Mouse (Mus musculus) CH12.LX (cell line): Measurements from ENCODE around the gene Ubash3a. TPM values are rescaled to one million over a fixed set of nuclear protein-coding genes. Genes with fewer than 3 reads are reported as not detected.

Experiments
- DNase-seq: peaks from one replicate; pipeline ENCODE4 v3.0.0-alpha.2; 2013; ENCODE audit errors: extremely low read depth
- H3K27ac ChIP-seq: 2 replicates; pipeline ENCODE4 v1.5.1; 2012; ENCODE audit warnings: low read depth, mild to moderate bottlenecking, control low read depth, moderate library complexity; ENCODE audit not compliant: insufficient read depth
- H3K27me3 ChIP-seq: replicated peaks from 2 replicates; pipeline ENCODE3; 2012; ENCODE audit warnings: inconsistent platforms
- H3K36me3 ChIP-seq, 2 experiments: replicated peaks in 1 of 2; 2 replicates each; pipeline versions ENCODE3 to v1.6.1; 2012; ENCODE audit warnings: inconsistent platforms in 1 of 2, low read length in 1 of 2, mild to moderate bottlenecking in 1 of 2, mixed read lengths in 1 of 2, moderate library complexity in 1 of 2; ENCODE audit not compliant: control insufficient read depth in 1 of 2, insufficient read depth in 1 of 2
- H3K4me1 ChIP-seq, 2 experiments: 2 replicates each; pipeline ENCODE4 v1.6.1; 2012; ENCODE audit warnings: inconsistent platforms in 1 of 2, moderate library complexity in 1 of 2; ENCODE audit not compliant: insufficient read depth in 2 of 2, control insufficient read depth in 1 of 2
- H3K4me2 ChIP-seq: 2 replicates; pipeline ENCODE4 v1.6.1; 2012; ENCODE audit warnings: low read depth, mild to moderate bottlenecking, control low read depth; ENCODE audit not compliant: poor library complexity, insufficient read depth, severe bottlenecking
- H3K4me3 ChIP-seq, 3 experiments: fragments of 150-350 bp in 1 of 3; sonication (generic) in 1 of 3; replicated peaks in 1 of 3; 2 replicates each; pipeline versions ENCODE3 to v1.5.1; 2011 to 2012; ENCODE audit warnings: low read depth in 2 of 3, low read length in 2 of 3, mild to moderate bottlenecking in 2 of 3, moderate library complexity in 2 of 3, control low read depth in 1 of 3, improper control_type of control experiment in 1 of 3, inconsistent platforms in 1 of 3, mixed read lengths in 1 of 3; ENCODE audit not compliant: poor library complexity in 1 of 3
- H3K79me2 ChIP-seq: replicated peaks from 2 replicates; pipeline ENCODE4 v1.6.1; 2012; ENCODE audit warnings: mild to moderate bottlenecking, moderate library complexity; ENCODE audit not compliant: control insufficient read depth, poor library complexity, insufficient read depth, severe bottlenecking; ENCODE audit errors: extremely low read depth
- H3K9ac ChIP-seq: 2 replicates; pipeline ENCODE4 v1.6.1; 2012; ENCODE audit warnings: low read depth, mild to moderate bottlenecking, control low read depth, moderate library complexity; ENCODE audit not compliant: insufficient read depth
- H3K9me3 ChIP-seq: replicated peaks from 2 replicates; pipeline ENCODE3; 2012; ENCODE audit warnings: low read length, inconsistent platforms, mixed read lengths
- BHLHE40 ChIP-seq: IDR thresholded peaks from 2 replicates; pipeline ENCODE4 v1.6.1; 2011; ENCODE audit warnings: mild to moderate bottlenecking, low read depth, low read length, improper control_type of control experiment
- CHD1 ChIP-seq: IDR thresholded peaks from 2 replicates; pipeline ENCODE4 v1.6.1; 2012; ENCODE audit warnings: low read depth, low read length, improper control_type of control experiment, inconsistent platforms
- CHD2 ChIP-seq: IDR thresholded peaks from 2 replicates; pipeline ENCODE4 v1.6.1; 2011; ENCODE audit warnings: low read length, improper control_type of control experiment
- CTCF ChIP-seq, 2 experiments: IDR thresholded peaks in 1 of 2; conservative IDR thresholded peaks in 1 of 2; 2 replicates each; pipeline ENCODE4 v1.5.1; 2011 to 2012; ENCODE audit warnings: low read depth in 2 of 2, low read length in 2 of 2, improper control_type of control experiment in 1 of 2, inconsistent platforms in 1 of 2, mild to moderate bottlenecking in 1 of 2, moderate library complexity in 1 of 2
- E2F4 ChIP-seq: IDR thresholded peaks from 2 replicates; pipeline ENCODE4 v1.6.1; 2011; ENCODE audit warnings: low read depth, low read length, improper control_type of control experiment; ENCODE audit not compliant: insufficient replicate concordance
- ELF1 ChIP-seq: IDR thresholded peaks from 2 replicates; pipeline ENCODE4 v1.6.1; 2014; ENCODE audit warnings: low read depth, mild to moderate bottlenecking, inconsistent platforms, low read length, improper control_type of control experiment
- EP300 ChIP-seq: IDR thresholded peaks from 2 replicates; pipeline ENCODE4 v1.6.1; 2011; ENCODE audit warnings: low read length, improper control_type of control experiment
- ETS1 ChIP-seq: conservative IDR thresholded peaks from 2 replicates; pipeline ENCODE4 v1.6.1; 2012; ENCODE audit warnings: low read depth, mild to moderate bottlenecking, inconsistent platforms, low read length, improper control_type of control experiment, moderate library complexity
- GABPA ChIP-seq: IDR thresholded peaks from 2 replicates; pipeline ENCODE4 v1.6.1; 2012; ENCODE audit warnings: low read depth, low read length, improper control_type of control experiment, inconsistent platforms; ENCODE audit not compliant: insufficient replicate concordance
- HCFC1 ChIP-seq: IDR thresholded peaks from 2 replicates; pipeline ENCODE4 v1.6.1; 2012; ENCODE audit warnings: low read depth, mild to moderate bottlenecking, inconsistent platforms, low read length, improper control_type of control experiment
- IRF4 ChIP-seq: IDR thresholded peaks from 2 replicates; pipeline ENCODE4 v1.6.1; 2014; ENCODE audit warnings: low read depth, mild to moderate bottlenecking, inconsistent platforms, low read length, improper control_type of control experiment
- JUN ChIP-seq: IDR thresholded peaks from 2 replicates; pipeline ENCODE4 v1.6.1; 2011; ENCODE audit warnings: low read depth, mild to moderate bottlenecking, low read length, improper control_type of control experiment, moderate library complexity; ENCODE audit not compliant: insufficient read depth
- JUND ChIP-seq: conservative IDR thresholded peaks from 2 replicates; pipeline ENCODE4 v1.6.1; 2011; ENCODE audit warnings: low read depth, low read length, improper control_type of control experiment
- KAT2A ChIP-seq: IDR thresholded peaks from 2 replicates; pipeline ENCODE4 v1.6.1; 2012; ENCODE audit warnings: low read length, improper control_type of control experiment, inconsistent platforms; ENCODE audit not compliant: insufficient replicate concordance
- MAFK ChIP-seq: IDR thresholded peaks from 2 replicates; pipeline ENCODE4 v1.6.1; 2011; ENCODE audit warnings: low read length, improper control_type of control experiment; ENCODE audit not compliant: insufficient replicate concordance
- MAX ChIP-seq: IDR thresholded peaks from 2 replicates; pipeline ENCODE4 v1.6.1; 2011; ENCODE audit warnings: low read length, improper control_type of control experiment
- MAZ ChIP-seq: IDR thresholded peaks from 2 replicates; pipeline ENCODE4 v1.6.1; 2012; ENCODE audit warnings: low read depth, mild to moderate bottlenecking, inconsistent platforms, low read length, improper control_type of control experiment, moderate library complexity
- MEF2A ChIP-seq: IDR thresholded peaks from 2 replicates; pipeline ENCODE4 v1.6.1; 2014; ENCODE audit warnings: low read depth, mild to moderate bottlenecking, inconsistent platforms, low read length, improper control_type of control experiment, borderline replicate concordance
- MXI1 ChIP-seq: IDR thresholded peaks from 2 replicates; pipeline ENCODE4 v1.6.1; 2011; ENCODE audit warnings: mild to moderate bottlenecking, low read depth, low read length, improper control_type of control experiment
- MYC ChIP-seq: IDR thresholded peaks from 2 replicates; pipeline ENCODE4 v1.6.1; 2011; ENCODE audit warnings: low read depth, mild to moderate bottlenecking, improper control_type of control experiment, low read length
- NELFE ChIP-seq: IDR thresholded peaks from 2 replicates; pipeline ENCODE4 v1.6.1; 2011; ENCODE audit warnings: low read depth, low read length, improper control_type of control experiment
- NRF1 ChIP-seq: IDR thresholded peaks from 2 replicates; pipeline ENCODE4 v1.6.1; 2014; ENCODE audit warnings: low read depth, mild to moderate bottlenecking, inconsistent platforms, low read length, improper control_type of control experiment, moderate library complexity
- PAX5 ChIP-seq: IDR thresholded peaks from 2 replicates; pipeline ENCODE4 v1.6.1; 2012; ENCODE audit warnings: low read length, inconsistent platforms, mixed read lengths
- POLR2A ChIP-seq: IDR thresholded peaks from 2 replicates; pipeline ENCODE4 v1.6.1; 2011; ENCODE audit warnings: low read depth, mild to moderate bottlenecking, improper control_type of control experiment, low read length
- POLR2AphosphoS2 ChIP-seq: IDR thresholded peaks from 2 replicates; pipeline ENCODE4 v1.6.1; 2011; ENCODE audit warnings: low read depth, low read length, improper control_type of control experiment
- RAD21 ChIP-seq: IDR thresholded peaks from 2 replicates; pipeline ENCODE4 v1.6.1; 2011; ENCODE audit warnings: low read depth, mild to moderate bottlenecking, low read length, improper control_type of control experiment, moderate library complexity
- RCOR1 ChIP-seq: conservative IDR thresholded peaks from 2 replicates; pipeline ENCODE4 v1.6.1; 2012; ENCODE audit warnings: low read depth, mild to moderate bottlenecking, inconsistent platforms, low read length, improper control_type of control experiment
- SIN3A ChIP-seq: IDR thresholded peaks from 2 replicates; pipeline ENCODE4 v1.6.1; 2012; ENCODE audit warnings: low read length, improper control_type of control experiment, inconsistent platforms
- SMC3 ChIP-seq: IDR thresholded peaks from 2 replicates; pipeline ENCODE4 v1.6.1; 2011; ENCODE audit warnings: low read depth, low read length, improper control_type of control experiment
- TBP ChIP-seq: conservative IDR thresholded peaks from 2 replicates; pipeline ENCODE4 v1.6.1; 2011; ENCODE audit warnings: low read depth, low read length, improper control_type of control experiment
- TCF12 ChIP-seq: IDR thresholded peaks from 2 replicates; pipeline ENCODE4 v1.6.1; 2014; ENCODE audit warnings: low read depth, mild to moderate bottlenecking, inconsistent platforms, low read length, improper control_type of control experiment
- UBTF ChIP-seq: IDR thresholded peaks from 2 replicates; pipeline ENCODE4 v1.6.1; 2012; ENCODE audit warnings: low read depth, mild to moderate bottlenecking, inconsistent platforms, low read length, improper control_type of control experiment, moderate library complexity
- USF1 ChIP-seq: IDR thresholded peaks from 2 replicates; pipeline ENCODE4 v1.6.1; 2014; ENCODE audit warnings: low read depth, mild to moderate bottlenecking, inconsistent platforms, low read length, improper control_type of control experiment
- USF2 ChIP-seq: conservative IDR thresholded peaks from 2 replicates; pipeline ENCODE4 v1.6.1; 2011; ENCODE audit warnings: low read depth, low read length, improper control_type of control experiment
- ZC3H11A ChIP-seq: IDR thresholded peaks from 2 replicates; pipeline ENCODE4 v1.6.1; 2012; ENCODE audit warnings: low read depth, mild to moderate bottlenecking, inconsistent platforms, low read length, improper control_type of control experiment
- ZKSCAN1 ChIP-seq: IDR thresholded peaks from 2 replicates; pipeline ENCODE4 v1.6.1; 2012; ENCODE audit warnings: low read depth, inconsistent platforms, low read length, improper control_type of control experiment, borderline replicate concordance
- ZMIZ1 ChIP-seq: IDR thresholded peaks from 2 replicates; pipeline ENCODE4 v1.6.1; 2012; ENCODE audit warnings: low read depth, mild to moderate bottlenecking, inconsistent platforms, low read length, improper control_type of control experiment
- ZNF384 ChIP-seq: IDR thresholded peaks from 2 replicates; pipeline ENCODE4 v1.6.1; 2012; ENCODE audit warnings: low read depth, low read length, improper control_type of control experiment, inconsistent platforms
- dilution Hi-C: fragments of 300-500 bp; cut with MboI; formaldehyde crosslinking; loops from 2 replicates; pipeline ENCODE4 v1.14.3; 2020; ENCODE audit warnings: low sequenced_read_pairs; ENCODE audit not compliant: extremely low pct_unique_long_range_greater_than_20kb, extremely low pct_ligation_motif_present
- in situ Hi-C: fragments of 300-500 bp; cut with MboI; formaldehyde crosslinking; loops from 3 replicates; pipeline ENCODE4 v1.14.3; 2019; ENCODE audit warnings: low sequenced_read_pairs, low pct_ligation_motif_present, low pct_unique_long_range_greater_than_20kb, mixed read lengths
- polyA plus RNA-seq: library from polyadenylated mRNA; unstranded; fragments of >175 nt; gene quantifications from 2 replicates; pipeline ENCODE4 v1.2.1, GENCODE M21; 2012; ENCODE audit warnings: low read depth; ENCODE audit not compliant: insufficient read length
- total RNA-seq, 2 experiments: library from RNA; depleted of rRNA; stranded (reverse); fragments of 300-350 nt in 1 of 2; fragments of >200 nt in 1 of 2; gene quantifications; 2 replicates each; pipeline ENCODE4 v1.2.3; 2012 to 2014

Gene Ubash3a
- total and polyA plus RNA-seq, 3 experiments: 0.08 to 0.17 TPM; not detected in 1

- H3K36me3 ChIP-seq: no peaks in the 10 kb centered on the region
- peaks cover 12% of the 10 kb centered on the region for H3K9me3 ChIP-seq
- no peak overlapping the region for H3K9ac ChIP-seq
- TF ChIP-seq USF2 (no peak), RCOR1 (peak; percentile 58; the same call in 1 of the 2 replicates), UBTF (no peak), ZNF384 (no peak), BHLHE40 (0 out of 2 replicates have a peak, but pooled peaks have one; percentile 51), NELFE (no peak), IRF4 (peak; percentile 43), SIN3A (no peak), ELF1 (0 out of 2 replicates have a peak, but pooled peaks have one; percentile 11), RAD21 (no peak), MAZ (0 out of 2 replicates have a peak, but pooled peaks have one; percentile 61), MAFK (0 out of 2 replicates have a peak, but pooled peaks have one; percentile 34), MXI1 (no peak), POLR2A (no peak), NRF1 (no peak), MEF2A (peak; percentile 82), CTCF (conservative IDR thresholded peaks at IDR 0.05 in 1 of 2, IDR thresholded peaks at IDR 0.05 in 1 of 2; ENCODE audit: low read depth in 2 of 2, low read length in 2 of 2) (no peak), SMC3 (no peak), MYC (0 out of 2 replicates have a peak, but pooled peaks have one; percentile 21), POLR2AphosphoS2 (no peak), CHD1 (no peak), USF1 (no peak), JUN (no peak), GABPA (no peak), KAT2A (no peak), TCF12 (peak; percentile 77), ZKSCAN1 (no peak), PAX5 (no peak), EP300 (peak; percentile 73), JUND (no peak), E2F4 (no peak), MAX (0 out of 2 replicates have a peak, but pooled peaks have one; percentile 34), CHD2 (0 out of 2 replicates have a peak, but pooled peaks have one; percentile 11), ZMIZ1 (no peak), ETS1 (peak; percentile 80), ZC3H11A (no peak), HCFC1 (no peak), TBP (no peak)
- dilution Hi-C loops (no loop called here), in situ Hi-C loops (loop anchor here (25.0 kb wide), 1 partner anchor 233 kb away; no protein-coding TSS in a partner anchor)
- H3K79me2 ChIP-seq: no peaks in the 10 kb centered on the region
- peak; percentile 77 for DNase-seq
- peaks cover 6 to 15% of the 10 kb centered on the region in 2 experiments for H3K4me1 ChIP-seq
- H3K27me3 ChIP-seq: peaks cover 16% of the 10 kb centered on the region
- 0 out of 2 replicates have a peak overlapping the region, but pooled peaks have one; percentile 9 for H3K4me2 ChIP-seq
- H3K27ac ChIP-seq: no peak overlapping the region
- H3K4me3 ChIP-seq: no peak overlapping the region
Observed at GRCm38 (mm10) chr17:31245321-31245720, 37.6 kb downstream of the Ubash3a start.
